Mouse (Mus musculus): ENCODE results near the gene Hsp90ab1.

The Hsp90ab1 gene

GRCm38 (mm10) chr17:45557998-45558862 lies 14.8 kb downstream of the Hsp90ab1 start:
- peak in 1 of 2 experiments; percentile 38 for DNase-seq (ENCODE audit: low spot score in 2 of 2)

- no peak for DNase-seq (ENCODE audit: low spot score in 2 of 2)
These were observed 15.7 kb downstream of the Hsp90ab1 start for GRCm38 (mm10) chr17:45557246-45557824.

- no peak for DNase-seq (ENCODE audit: low spot score in 2 of 2)
These were observed 16.4 kb downstream of the Hsp90ab1 start for GRCm38 (mm10) chr17:45556514-45557245.

GRCm38 (mm10) chr17:45556107-45556489 lies 17.0 kb downstream of the Hsp90ab1 start:
- no peak for DNase-seq (ENCODE audit: low spot score in 2 of 2)

GRCm38 (mm10) chr17:45555452-45556106 lies 17.5 kb downstream of the Hsp90ab1 start, which contains the start of gene Nfkbie:
Gene Nfkbie (plus strand): TSS chr17:45555703.
- DNase-seq (ENCODE audit: low spot score in 2 of 2): peak; percentile 93

- DNase-seq (ENCODE audit: low spot score in 2 of 2): no peak
These were observed 18.7 kb downstream of the Hsp90ab1 start for GRCm38 (mm10) chr17:45554420-45554819.

- DNase-seq (ENCODE audit: low spot score in 2 of 2): no peak
These were observed 20.0 kb downstream of the Hsp90ab1 start for GRCm38 (mm10) chr17:45553065-45553464.

GRCm38 (mm10) chr17:45551816-45552451 lies 21.1 kb downstream of the Hsp90ab1 start:
- DNase-seq (ENCODE audit: low spot score in 2 of 2): peak; percentile 85 to 86

- DNase-seq (ENCODE audit: low spot score in 2 of 2): no peak
These were observed 21.7 kb downstream of the Hsp90ab1 start for GRCm38 (mm10) chr17:45551249-45551796.

- DNase-seq (ENCODE audit: low spot score in 2 of 2): peak in 1 of 2 experiments; percentile 52
These were observed 22.8 kb downstream of the Hsp90ab1 start for GRCm38 (mm10) chr17:45550253-45550652.

GRCm38 (mm10) chr17:45549617-45550181 lies 23.4 kb downstream of the Hsp90ab1 start, which contains the start of gene Tmem151b:
Gene Tmem151b (minus strand): TSS chr17:45549677.
- peak; percentile 80 to 85 for DNase-seq (ENCODE audit: low spot score in 2 of 2)

- peak; percentile 84 to 85 for DNase-seq (ENCODE audit: low spot score in 2 of 2)
These were observed 24.2 kb downstream of the Hsp90ab1 start for GRCm38 (mm10) chr17:45548541-45549512.

- DNase-seq (ENCODE audit: low spot score in 2 of 2): no peak
These were observed 25.4 kb downstream of the Hsp90ab1 start for GRCm38 (mm10) chr17:45547461-45548190.

GRCm38 (mm10) chr17:45546941-45547340 lies 26.1 kb downstream of the Hsp90ab1 start:
- no peak for DNase-seq (ENCODE audit: low spot score in 2 of 2)

- DNase-seq (ENCODE audit: low spot score in 2 of 2): peak in 1 of 2 experiments; percentile 49
These were observed 27.7 kb downstream of the Hsp90ab1 start for GRCm38 (mm10) chr17:45545278-45545961.

- peak in 1 of 2 experiments; percentile 41 for DNase-seq (ENCODE audit: low spot score in 2 of 2)
These were observed 28.2 kb downstream of the Hsp90ab1 start for GRCm38 (mm10) chr17:45544873-45545277.

GRCm38 (mm10) chr17:45544001-45544872 lies 28.8 kb downstream of the Hsp90ab1 start:
- DNase-seq (ENCODE audit: low spot score in 2 of 2): peak in 1 of 2 experiments; percentile 61
